Mouse (Mus musculus): Measurements from ENCODE around the gene Fibin. TPM values are rescaled to one million over a fixed set of nuclear protein-coding genes. Genes with fewer than 3 reads are reported as not detected.

The Fibin gene
- not detected in 2 replicates for total RNA-seq (2014; fragmentation: Nextera tagmentation)
- not detected in 2 replicates for total RNA-seq (2017)
- not detected in 2 replicates for polyA plus RNA-seq (2012)

DNA sequence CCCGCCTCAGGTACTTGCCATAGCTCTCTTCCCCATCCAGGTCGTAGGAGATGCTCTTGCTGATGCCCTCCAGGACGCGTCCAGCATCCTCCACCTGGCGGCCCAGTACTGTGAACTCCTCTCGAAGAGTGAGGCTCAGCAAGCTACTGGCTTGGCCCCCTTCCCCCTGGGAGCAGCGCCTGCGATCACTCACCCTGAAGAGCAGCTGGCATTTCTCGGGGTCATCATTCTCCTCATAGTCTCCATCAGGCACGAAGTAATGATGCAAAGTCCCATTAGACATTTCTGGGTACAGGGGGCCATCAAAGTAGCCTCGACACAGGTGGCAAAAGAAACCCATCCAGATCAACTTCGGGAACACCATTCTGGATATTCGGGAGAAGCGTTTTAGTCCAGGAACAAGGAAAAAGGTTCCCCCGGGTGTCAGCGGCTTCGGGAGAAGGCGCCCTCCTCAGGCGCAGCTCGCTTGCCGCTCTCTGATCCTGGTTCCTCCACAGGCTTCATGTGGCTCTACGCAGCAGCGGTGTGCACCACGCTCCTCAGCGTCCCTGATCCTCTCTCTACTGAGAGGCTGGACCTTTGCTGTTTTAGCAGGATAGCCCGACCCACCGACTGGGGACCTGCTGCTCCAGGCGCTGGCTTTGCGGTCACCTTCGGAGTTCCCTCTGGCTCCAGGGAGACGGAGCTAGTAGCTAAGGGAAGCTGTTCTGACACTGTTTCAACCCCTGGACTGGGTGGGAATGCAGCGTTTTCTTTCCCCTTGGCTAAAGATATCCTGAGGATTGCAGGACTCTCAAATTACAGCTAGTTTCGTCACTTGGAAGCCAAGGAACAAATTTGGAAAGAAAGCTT, at the start of gene Fibin:
TSS of gene Fibin (minus strand) at position 752 of the 852 bp plus-strand sequence.
- Histone ChIP-seq H3K9me3 (replicated peaks) (no peaks in the 10 kb centered on the region), H3K4me1 (ENCODE audit: insufficient read depth, low read depth, low read length) (no peaks in the 10 kb centered on the region), H3K27me3 (ENCODE audit: insufficient read depth, low read length) (no peaks in the 10 kb centered on the region), H3K4me3 (ENCODE audit: low read depth, low read length) (no peak within 1 kb of the TSS), H3K36me3 (replicated peaks) (no peaks in the 10 kb centered on the region)
- ATAC-seq (ENCODE audit: extremely low read depth, insufficient number of reproducible peaks, low FRiP score, poor library complexity, severe bottlenecking) (no peak), DNase-seq (ENCODE audit: low spot score) (no peak)
- TF ChIP-seq GATA1 (IDR thresholded peaks at IDR 0.05; ENCODE audit: borderline replicate concordance, low read length), result no peak
- no peak for TF ChIP-seq GATA2 (IDR thresholded peaks at IDR 0.05; ENCODE audit: borderline replicate concordance, low read depth, low read length)
- no peak for TF ChIP-seq CTCF (IDR thresholded peaks at IDR 0.05; ENCODE audit: low read depth, low read length)
- TF ChIP-seq POLR2AphosphoS5 (IDR thresholded peaks at IDR 0.05; ENCODE audit: insufficient replicate concordance, low read depth, low read length), result no peak
- no peak for TF ChIP-seq TAL1 (conservative IDR thresholded peaks at IDR 0.05; ENCODE audit: low read depth, low read length)

DNA sequence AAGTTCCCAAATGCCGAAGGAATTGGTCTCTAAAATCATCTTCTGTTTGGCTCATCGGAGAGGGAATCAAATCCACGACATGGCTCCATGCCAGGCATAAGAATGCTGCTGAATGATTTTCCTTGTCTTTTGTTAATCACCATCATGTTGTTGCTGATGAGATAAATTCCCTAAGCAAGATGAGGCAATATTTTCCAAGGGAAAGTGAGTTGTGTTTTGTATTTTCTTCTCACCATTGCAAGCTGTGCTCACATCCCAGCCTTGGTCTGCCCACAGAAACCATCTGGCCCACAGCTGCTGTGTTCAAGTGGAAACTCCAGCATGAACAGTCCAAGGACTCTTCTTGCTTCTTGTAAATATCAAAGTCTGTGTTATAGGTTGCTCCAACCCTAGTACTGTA, 48.4 kb upstream of the Fibin start:
- ATAC-seq (ENCODE audit: extremely low read depth, insufficient number of reproducible peaks, low FRiP score, poor library complexity, severe bottlenecking) (no peak), DNase-seq (ENCODE audit: low spot score) (no peak)
- Histone ChIP-seq H3K4me3 (ENCODE audit: low read depth, low read length) (no peak overlapping the region), H3K9me3 (replicated peaks) (no peaks in the 10 kb centered on the region), H3K27me3 (ENCODE audit: insufficient read depth, low read length) (no peaks in the 10 kb centered on the region), H3K36me3 (replicated peaks) (no peaks in the 10 kb centered on the region), H3K4me1 (ENCODE audit: insufficient read depth, low read depth, low read length) (no peaks in the 10 kb centered on the region)
- TF ChIP-seq POLR2AphosphoS5 (IDR thresholded peaks at IDR 0.05; ENCODE audit: insufficient replicate concordance, low read depth, low read length), result no peak
- no peak for TF ChIP-seq GATA1 (IDR thresholded peaks at IDR 0.05; ENCODE audit: borderline replicate concordance, low read length)
- no peak for TF ChIP-seq CTCF (IDR thresholded peaks at IDR 0.05; ENCODE audit: low read depth, low read length)
- TF ChIP-seq GATA2 (IDR thresholded peaks at IDR 0.05; ENCODE audit: borderline replicate concordance, low read depth, low read length), result no peak
- TF ChIP-seq TAL1 (conservative IDR thresholded peaks at IDR 0.05; ENCODE audit: low read depth, low read length), result no peak

DNA sequence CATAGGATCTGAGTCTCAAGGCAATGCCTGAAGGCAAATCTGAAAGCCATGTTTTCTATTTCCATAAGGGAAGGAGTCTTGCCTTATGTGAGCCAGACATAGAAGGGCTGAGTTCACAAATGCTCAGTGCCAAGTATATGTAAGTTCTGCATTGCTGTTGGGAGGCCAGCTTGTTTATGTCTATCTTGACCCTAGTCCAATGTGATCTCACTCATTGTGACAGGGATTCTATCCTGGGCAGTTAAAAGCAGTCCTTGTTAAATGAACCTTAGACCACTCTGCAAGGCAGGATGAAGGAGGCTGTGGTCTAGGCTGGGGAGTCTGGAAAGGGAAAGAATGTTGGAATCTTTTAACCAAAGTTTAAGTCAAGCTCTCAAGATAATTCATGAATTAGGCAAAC, 45.8 kb upstream of the Fibin start:
- no peak overlapping the region for H3K4me3 ChIP-seq (ENCODE audit: low read depth, low read length)
- H3K9me3 ChIP-seq (replicated peaks), result no peaks in the 10 kb centered on the region
- TF ChIP-seq GATA1 (IDR thresholded peaks at IDR 0.05; ENCODE audit: borderline replicate concordance, low read length) (no peak), GATA2 (IDR thresholded peaks at IDR 0.05; ENCODE audit: borderline replicate concordance, low read depth, low read length) (no peak), TAL1 (conservative IDR thresholded peaks at IDR 0.05; ENCODE audit: low read depth, low read length) (no peak), POLR2AphosphoS5 (IDR thresholded peaks at IDR 0.05; ENCODE audit: insufficient replicate concordance, low read depth, low read length) (no peak), CTCF (IDR thresholded peaks at IDR 0.05; ENCODE audit: low read depth, low read length) (no peak)
- H3K4me1 ChIP-seq (ENCODE audit: insufficient read depth, low read depth, low read length), result no peaks in the 10 kb centered on the region
- H3K27me3 ChIP-seq (ENCODE audit: insufficient read depth, low read length), result no peaks in the 10 kb centered on the region
- no peak for DNase-seq (ENCODE audit: low spot score)
- ATAC-seq (ENCODE audit: extremely low read depth, insufficient number of reproducible peaks, low FRiP score, poor library complexity, severe bottlenecking), result no peak
- H3K36me3 ChIP-seq (replicated peaks), result no peaks in the 10 kb centered on the region

DNA sequence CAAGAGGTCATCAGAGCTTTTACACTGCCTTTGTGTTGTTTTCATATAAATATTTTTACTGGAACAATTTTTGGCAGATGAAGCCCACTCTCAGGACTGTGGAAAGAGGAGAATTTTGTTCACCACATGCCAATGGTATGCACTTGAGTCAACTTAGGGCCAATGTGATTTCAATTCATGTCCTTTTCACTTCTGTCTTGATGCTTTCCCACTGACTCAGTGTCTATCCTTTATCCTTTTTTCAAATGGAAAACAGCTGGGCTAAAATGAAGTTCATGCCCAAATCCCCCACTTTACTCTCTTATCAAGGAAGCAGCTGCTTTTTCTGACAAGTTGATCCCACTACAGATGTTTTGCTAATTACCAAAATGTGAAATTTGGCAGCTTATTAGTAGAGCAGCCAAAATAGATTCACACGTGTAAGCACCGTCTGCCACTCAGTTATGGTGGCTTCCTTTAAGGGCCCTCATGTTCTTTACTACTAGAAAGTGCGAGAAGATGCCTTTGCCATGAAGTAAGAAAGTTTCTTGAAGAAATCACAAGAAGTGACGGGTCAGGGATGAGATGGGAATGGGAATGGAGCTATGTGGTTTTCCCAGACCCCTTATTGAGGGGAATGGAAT, 29.8 kb upstream of the Fibin start:
- ATAC-seq (ENCODE audit: extremely low read depth, insufficient number of reproducible peaks, low FRiP score, poor library complexity, severe bottlenecking) (no peak), DNase-seq (ENCODE audit: low spot score) (no peak)
- no peak for TF ChIP-seq CTCF (IDR thresholded peaks at IDR 0.05; ENCODE audit: low read depth, low read length)
- TF ChIP-seq TAL1 (conservative IDR thresholded peaks at IDR 0.05; ENCODE audit: low read depth, low read length), result no peak
- no peak for TF ChIP-seq GATA1 (IDR thresholded peaks at IDR 0.05; ENCODE audit: borderline replicate concordance, low read length)
- TF ChIP-seq GATA2 (IDR thresholded peaks at IDR 0.05; ENCODE audit: borderline replicate concordance, low read depth, low read length), result no peak
- no peak for TF ChIP-seq POLR2AphosphoS5 (IDR thresholded peaks at IDR 0.05; ENCODE audit: insufficient replicate concordance, low read depth, low read length)
- no peaks in the 10 kb centered on the region for H3K9me3 ChIP-seq (replicated peaks)
- H3K4me1 ChIP-seq (ENCODE audit: insufficient read depth, low read depth, low read length), result no peaks in the 10 kb centered on the region
- no peak overlapping the region for H3K4me3 ChIP-seq (ENCODE audit: low read depth, low read length)
- H3K27me3 ChIP-seq (ENCODE audit: insufficient read depth, low read length), result no peaks in the 10 kb centered on the region
- no peaks in the 10 kb centered on the region for H3K36me3 ChIP-seq (replicated peaks)

DNA sequence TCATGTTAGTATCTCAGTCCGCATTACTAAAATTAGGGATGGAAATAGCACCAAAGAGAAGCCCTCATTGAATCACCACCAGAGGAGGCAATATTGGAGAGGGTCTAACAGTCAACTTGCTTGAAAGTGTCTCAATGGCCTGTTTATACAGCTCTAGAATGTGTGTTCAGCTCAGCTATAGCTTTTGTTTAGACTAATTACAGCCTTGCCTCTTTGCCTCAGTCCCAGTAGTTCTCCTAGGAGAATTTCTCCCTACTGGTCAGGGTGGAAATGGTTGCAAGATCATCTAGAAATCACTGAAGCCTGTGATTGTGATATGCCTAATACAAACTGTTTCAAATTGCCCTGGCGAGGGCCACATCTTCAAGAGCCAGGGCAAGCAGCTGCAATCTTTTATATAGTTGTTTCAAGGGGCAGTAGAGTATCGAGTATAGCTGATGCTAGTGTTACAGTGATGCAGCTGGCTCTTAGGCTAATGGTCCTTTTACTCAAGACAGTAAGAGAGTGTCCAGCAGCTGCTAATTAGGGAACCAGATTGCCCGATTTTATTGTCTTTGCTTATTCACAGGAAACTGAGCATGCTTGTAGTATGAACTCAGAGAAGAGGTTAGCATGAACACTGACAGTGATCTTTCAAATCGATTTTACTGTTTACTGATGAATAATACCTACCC, 27.9 kb upstream of the Fibin start:
- Histone ChIP-seq H3K27me3 (ENCODE audit: insufficient read depth, low read length) (no peaks in the 10 kb centered on the region), H3K4me1 (ENCODE audit: insufficient read depth, low read depth, low read length) (no peaks in the 10 kb centered on the region), H3K4me3 (ENCODE audit: low read depth, low read length) (no peak overlapping the region), H3K36me3 (replicated peaks) (no peaks in the 10 kb centered on the region), H3K9me3 (replicated peaks) (no peaks in the 10 kb centered on the region)
- TF ChIP-seq GATA2 (IDR thresholded peaks at IDR 0.05; ENCODE audit: borderline replicate concordance, low read depth, low read length) (no peak), TAL1 (conservative IDR thresholded peaks at IDR 0.05; ENCODE audit: low read depth, low read length) (no peak), GATA1 (IDR thresholded peaks at IDR 0.05; ENCODE audit: borderline replicate concordance, low read length) (no peak), CTCF (IDR thresholded peaks at IDR 0.05; ENCODE audit: low read depth, low read length) (no peak), POLR2AphosphoS5 (IDR thresholded peaks at IDR 0.05; ENCODE audit: insufficient replicate concordance, low read depth, low read length) (no peak)
- ATAC-seq (ENCODE audit: extremely low read depth, insufficient number of reproducible peaks, low FRiP score, poor library complexity, severe bottlenecking) (no peak), DNase-seq (ENCODE audit: low spot score) (no peak)

DNA sequence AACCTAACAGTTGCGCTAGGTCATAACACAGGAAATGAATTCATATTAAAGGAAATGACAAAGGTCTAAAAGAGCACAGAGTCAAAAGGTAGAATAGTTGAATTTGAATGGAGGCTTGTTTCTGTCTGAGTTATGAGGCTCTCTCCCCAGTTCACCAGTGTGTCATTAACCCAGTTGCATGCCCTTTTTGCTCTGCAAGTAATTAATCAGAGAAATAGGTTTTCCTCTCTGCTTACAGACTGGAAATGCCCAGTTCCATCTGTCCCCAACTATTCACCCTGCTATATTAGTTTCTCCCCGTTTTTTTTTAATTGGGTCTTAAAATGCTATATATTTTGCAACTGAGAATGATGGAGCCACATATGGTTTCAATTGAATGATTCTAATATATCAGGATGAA, 16.8 kb upstream of the Fibin start:
- H3K27me3 ChIP-seq (ENCODE audit: insufficient read depth, low read length), result no peaks in the 10 kb centered on the region
- no peaks in the 10 kb centered on the region for H3K9me3 ChIP-seq (replicated peaks)
- H3K4me3 ChIP-seq (ENCODE audit: low read depth, low read length), result no peak overlapping the region
- no peak for DNase-seq (ENCODE audit: low spot score)
- no peaks in the 10 kb centered on the region for H3K36me3 ChIP-seq (replicated peaks)
- no peak for ATAC-seq (ENCODE audit: extremely low read depth, insufficient number of reproducible peaks, low FRiP score, poor library complexity, severe bottlenecking)
- H3K4me1 ChIP-seq (ENCODE audit: insufficient read depth, low read depth, low read length), result no peaks in the 10 kb centered on the region
- TF ChIP-seq GATA1 (IDR thresholded peaks at IDR 0.05; ENCODE audit: borderline replicate concordance, low read length), result no peak
- TF ChIP-seq GATA2 (IDR thresholded peaks at IDR 0.05; ENCODE audit: borderline replicate concordance, low read depth, low read length), result no peak
- TF ChIP-seq TAL1 (conservative IDR thresholded peaks at IDR 0.05; ENCODE audit: low read depth, low read length), result no peak
- no peak for TF ChIP-seq CTCF (IDR thresholded peaks at IDR 0.05; ENCODE audit: low read depth, low read length)
- TF ChIP-seq POLR2AphosphoS5 (IDR thresholded peaks at IDR 0.05; ENCODE audit: insufficient replicate concordance, low read depth, low read length), result no peak

Data from G1E (cell line).